Mouse (Mus musculus): ENCODE data around the gene Ttll5. TPM values are rescaled to one million over a fixed set of nuclear protein-coding genes. Genes with fewer than 3 reads are reported as not detected.

Ttll5 gene
- total RNA-seq, 1 experiment from 2014 or later: 23.3 TPM

DNA sequence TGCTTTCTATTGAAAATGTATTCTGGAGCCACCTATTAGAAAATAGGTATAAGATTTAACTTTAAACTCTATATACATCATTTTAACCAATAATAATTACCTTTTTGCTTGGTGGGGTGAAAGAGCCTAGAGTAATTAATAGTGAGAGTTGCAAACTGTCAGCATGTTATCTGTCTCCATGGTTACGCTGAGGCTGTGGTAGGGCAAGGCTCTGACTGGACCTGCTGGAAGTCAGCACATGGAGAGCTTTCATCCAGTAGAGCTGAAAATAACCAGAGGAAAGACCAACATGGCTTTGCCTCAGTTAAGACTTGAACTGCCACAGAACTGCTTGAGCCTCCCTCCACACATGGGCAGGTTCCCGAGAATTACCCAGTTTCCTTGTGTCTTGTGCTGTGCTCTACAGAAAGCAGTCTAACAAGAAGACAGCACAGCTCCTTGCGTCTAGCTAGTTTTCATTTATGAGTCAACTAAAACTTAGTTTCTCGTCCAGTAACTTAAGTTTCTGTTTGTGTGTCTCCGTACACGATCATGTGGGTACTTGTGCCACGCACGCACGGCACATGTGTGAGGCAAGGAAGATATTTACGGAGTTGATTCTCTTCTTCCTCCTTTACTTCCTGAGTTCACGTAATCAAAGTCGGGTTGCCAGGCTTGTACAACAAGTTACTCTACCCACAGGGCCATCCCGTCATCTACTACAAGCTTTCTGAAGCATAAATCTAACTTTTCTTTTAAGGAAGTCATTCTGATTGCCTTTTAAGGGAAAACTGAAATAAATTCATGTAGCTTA is 88.4 kb downstream of the Ttll5 start:
- ATAC-seq (replicated peaks; ENCODE audit: low read depth, poor library complexity, severe bottlenecking): peak; percentile 76

DNA sequence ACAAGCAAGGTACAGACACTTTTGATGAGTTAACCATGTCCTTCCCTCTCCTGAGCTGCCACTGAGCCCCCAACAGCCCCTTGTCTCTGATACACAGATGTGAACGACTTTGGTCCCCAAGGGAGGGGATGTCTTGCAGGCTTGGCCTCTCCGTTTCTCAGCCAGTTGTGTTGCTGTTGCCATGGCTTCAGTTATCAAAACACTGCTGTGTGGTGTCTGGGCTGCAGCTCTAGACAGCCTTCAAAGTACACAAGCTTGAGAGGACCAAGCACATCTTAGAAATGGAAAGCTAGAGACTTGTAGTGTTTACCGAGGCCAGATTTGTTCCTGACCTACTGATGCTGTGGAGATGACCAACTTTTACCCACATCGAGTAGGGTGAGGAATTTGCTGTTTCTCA is 102.4 kb downstream of the Ttll5 start:
- ATAC-seq (replicated peaks; ENCODE audit: low read depth, poor library complexity, severe bottlenecking): no peak

DNA sequence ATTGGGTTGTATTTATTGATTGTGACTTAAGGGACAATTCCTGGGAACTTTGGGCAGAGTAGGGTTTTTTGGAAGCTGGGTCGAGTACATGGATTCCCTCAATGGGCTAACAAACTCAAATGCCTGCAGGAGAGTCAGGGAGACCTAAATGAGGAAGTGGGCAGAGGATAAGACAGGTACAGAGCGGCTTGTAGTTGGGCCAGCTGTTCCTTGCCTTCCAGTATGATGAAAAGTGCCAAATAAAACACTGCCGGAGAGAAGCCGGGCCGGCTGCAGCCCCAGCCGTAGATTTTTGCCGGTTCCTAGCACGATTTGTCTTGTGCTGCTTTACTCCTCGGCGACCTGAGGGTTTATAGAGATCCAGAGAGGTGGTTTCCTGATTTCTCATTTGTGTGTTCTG is 104.1 kb downstream of the Ttll5 start:
- ATAC-seq (replicated peaks; ENCODE audit: low read depth, poor library complexity, severe bottlenecking): peak; percentile 52; the same call in 1 of the 2 replicates

DNA sequence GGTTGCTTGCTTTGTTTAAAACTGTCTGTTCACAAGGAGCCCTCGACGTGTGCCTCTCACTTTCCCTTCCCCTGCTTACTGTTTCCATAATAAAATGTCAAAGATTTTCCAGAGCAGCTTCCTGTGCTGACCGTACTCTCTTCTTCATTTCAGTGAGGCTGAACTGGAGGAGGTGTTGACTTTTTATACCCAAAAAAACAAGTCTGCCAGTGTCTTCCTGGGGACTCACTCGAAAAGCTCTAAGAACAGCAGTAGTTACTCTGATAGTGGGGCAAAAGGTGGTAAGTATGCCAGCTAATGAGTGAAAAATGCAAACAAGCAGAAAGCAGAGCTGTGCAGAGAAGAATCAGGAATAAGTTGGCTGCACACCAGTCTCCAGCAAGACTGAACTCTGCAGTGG is 105.3 kb downstream of the Ttll5 start:
- ATAC-seq (replicated peaks; ENCODE audit: low read depth, poor library complexity, severe bottlenecking): no peak

DNA sequence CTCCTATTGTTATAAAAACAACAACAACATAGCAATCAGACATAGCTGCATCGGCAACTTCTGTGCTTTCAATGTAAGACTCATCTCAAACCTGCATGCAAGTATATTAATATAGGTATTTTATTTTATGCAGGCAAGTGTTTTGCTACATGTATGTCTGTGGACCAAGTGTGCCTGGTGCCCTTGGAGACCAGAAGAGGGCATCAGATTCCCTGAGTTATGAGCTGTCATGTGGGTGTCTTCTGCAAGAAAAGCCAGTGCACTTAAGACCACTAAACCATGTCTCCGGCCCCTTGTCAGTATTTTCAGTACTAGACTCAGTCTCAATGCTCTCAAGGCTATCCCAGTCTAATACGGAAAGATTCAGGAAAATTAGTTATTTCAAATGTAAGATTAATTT is 106.3 kb downstream of the Ttll5 start:
- no peak for ATAC-seq (replicated peaks; ENCODE audit: low read depth, poor library complexity, severe bottlenecking)

DNA sequence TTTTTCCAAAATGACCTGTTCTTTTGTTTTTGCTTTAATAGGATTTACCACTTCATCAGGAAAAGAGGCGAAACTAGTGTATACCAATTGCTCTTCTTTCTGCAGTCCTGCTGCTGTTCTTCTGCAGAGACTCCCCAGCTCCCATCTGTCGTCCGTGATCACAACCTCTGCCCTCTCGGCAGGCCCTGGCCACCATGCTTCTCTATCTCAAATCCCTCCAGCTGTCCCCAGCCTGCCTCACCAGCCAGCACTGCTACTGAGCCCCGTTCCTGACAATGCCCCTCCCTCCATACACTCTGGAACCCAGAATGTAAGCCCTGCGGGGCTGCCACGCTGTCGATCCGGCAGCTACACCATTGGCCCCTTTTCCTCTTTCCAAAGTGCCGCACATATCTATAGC is 108.8 kb downstream of the Ttll5 start:
- ATAC-seq (replicated peaks; ENCODE audit: low read depth, poor library complexity, severe bottlenecking): no peak

DNA sequence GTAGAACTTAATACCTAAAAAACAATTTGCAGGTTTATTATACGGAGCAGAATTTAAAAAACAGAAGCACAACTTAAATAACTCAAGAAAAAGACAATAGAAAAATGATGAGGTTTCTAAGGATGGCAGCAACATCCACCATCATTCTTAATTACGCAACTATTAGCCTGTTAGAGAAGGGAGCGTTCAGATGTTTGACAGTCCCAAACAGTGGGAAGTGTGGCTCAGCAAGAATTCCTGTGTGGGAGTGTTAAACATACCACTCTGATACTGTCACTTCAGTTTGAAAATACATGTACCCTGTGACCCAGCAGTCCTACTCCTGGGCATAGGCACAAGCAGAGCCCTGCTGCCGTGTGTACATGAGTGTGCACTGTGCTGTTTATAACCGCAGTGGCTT is 112.9 kb downstream of the Ttll5 start:
- no peak for ATAC-seq (replicated peaks; ENCODE audit: low read depth, poor library complexity, severe bottlenecking)

DNA sequence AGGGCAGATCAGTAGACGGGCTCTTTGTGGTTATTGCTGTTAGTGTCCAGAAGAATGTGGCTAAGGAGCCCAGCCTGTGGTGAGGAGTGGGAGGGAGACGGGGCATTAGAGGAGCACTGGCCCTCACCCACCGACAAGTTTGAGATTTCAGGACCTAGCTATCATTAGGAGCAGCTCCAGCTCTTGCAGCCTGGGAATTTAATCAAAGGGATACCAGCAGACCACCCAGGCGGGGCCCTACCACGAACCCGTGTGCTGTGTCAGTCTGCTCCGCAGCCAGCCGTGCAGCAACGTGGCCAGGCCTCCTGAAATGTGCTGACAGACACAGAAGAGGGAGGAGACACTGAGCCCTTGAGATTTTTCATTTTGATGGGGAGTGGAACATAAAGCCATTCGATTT is 119.0 kb downstream of the Ttll5 start:
- peak; percentile 24 for ATAC-seq (replicated peaks; ENCODE audit: low read depth, poor library complexity, severe bottlenecking)

DNA sequence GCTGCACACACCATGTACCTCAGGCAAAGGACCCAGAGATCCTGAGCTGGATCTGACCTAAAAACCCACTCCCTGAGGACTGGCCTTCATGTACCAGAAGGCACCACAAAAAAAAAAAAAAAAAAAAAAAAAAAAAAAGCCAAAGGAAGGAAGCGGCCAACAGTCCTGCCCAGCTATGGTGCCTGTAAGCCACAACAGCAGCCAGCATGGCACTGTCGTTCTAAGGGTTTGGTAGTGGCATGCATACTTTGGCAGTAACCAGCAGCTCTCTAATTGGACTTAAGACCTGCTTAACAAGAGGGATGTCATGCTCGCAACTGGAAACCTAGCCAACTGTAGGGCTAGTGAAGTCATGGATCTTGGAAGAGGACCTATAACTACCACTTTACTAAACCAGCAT is 120.0 kb downstream of the Ttll5 start:
- ATAC-seq (replicated peaks; ENCODE audit: low read depth, poor library complexity, severe bottlenecking): peak; percentile 43

DNA sequence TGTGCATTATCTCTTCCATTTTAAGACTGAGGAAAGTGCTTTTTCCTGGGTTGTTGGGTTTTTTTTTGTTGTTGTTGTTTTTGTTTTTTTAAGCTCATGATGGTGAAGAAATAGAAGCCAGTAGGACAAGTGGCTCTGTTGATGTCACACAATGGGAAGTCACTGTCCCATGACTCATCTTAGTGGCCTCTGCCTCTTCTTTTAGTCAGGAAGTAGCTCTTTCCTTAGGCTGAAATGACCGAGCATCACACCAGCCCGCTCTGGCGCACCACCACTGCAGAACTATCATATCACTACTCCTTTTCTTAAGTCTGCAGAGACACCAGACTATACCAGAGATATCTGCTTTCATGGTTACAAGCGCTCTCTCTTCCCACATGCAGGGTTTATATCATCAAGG is 122.7 kb downstream of the Ttll5 start:
- ATAC-seq (replicated peaks; ENCODE audit: low read depth, poor library complexity, severe bottlenecking): no peak

DNA sequence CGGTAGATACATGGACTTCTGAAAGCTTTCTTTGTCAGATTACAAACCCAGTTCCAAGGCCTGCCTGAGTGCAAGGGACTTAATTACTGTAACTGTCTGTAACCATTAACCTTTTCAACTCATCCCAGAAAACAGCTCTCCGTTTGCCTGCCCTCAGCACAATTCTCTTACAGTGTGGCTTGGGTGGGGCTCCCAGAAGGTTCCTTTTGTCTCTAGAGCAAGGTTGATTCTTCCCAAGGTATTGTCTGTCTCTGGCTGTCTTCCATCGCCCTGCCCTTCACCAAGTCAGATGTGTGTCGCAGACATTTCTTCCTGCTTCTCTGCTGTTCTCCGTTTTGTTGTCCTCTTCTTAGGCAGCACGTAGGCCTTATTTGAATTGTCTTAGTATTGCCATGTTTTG is 125.2 kb downstream of the Ttll5 start:
- no peak for ATAC-seq (replicated peaks; ENCODE audit: low read depth, poor library complexity, severe bottlenecking)

DNA sequence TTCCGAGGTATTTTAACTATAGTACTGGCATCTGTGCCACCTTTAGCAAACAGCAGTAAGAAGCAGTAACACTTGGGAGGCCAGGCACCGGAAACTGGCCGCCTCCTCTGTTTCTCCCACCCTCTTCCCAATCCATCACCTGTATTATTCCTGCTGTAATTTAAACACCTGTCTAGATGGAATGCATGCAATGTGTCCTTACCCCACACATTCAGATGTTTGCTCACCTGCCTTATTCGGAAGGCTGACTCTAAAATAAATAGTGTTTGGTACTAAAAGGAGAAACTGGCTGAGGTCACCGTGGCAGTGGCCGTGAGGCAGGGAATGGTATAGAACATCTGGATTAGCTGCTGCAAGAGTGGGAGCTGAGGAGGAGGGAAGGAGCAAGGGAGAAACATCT is 125.9 kb downstream of the Ttll5 start:
- no peak for ATAC-seq (replicated peaks; ENCODE audit: low read depth, poor library complexity, severe bottlenecking)

DNA sequence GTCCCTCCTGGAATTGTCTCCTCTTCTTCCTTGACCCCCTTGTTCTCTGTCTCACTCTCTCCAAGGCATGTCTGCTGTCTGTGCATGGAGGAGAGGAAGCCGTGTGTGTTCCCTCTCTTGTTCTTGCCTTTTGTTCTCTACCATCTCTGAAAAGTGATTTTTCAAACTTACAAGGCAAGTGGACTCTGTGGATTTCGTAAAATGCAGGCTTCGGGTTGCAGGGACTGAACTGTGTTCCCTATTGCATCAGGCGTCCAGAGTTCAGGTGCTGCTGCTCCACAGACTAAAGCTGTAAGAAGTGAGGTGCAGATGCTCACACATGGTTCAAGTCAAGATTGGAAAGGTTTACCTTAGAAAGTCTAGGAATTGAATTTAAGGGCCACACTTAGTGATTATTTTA is 126.6 kb downstream of the Ttll5 start:
- ATAC-seq (replicated peaks; ENCODE audit: low read depth, poor library complexity, severe bottlenecking): no peak

DNA sequence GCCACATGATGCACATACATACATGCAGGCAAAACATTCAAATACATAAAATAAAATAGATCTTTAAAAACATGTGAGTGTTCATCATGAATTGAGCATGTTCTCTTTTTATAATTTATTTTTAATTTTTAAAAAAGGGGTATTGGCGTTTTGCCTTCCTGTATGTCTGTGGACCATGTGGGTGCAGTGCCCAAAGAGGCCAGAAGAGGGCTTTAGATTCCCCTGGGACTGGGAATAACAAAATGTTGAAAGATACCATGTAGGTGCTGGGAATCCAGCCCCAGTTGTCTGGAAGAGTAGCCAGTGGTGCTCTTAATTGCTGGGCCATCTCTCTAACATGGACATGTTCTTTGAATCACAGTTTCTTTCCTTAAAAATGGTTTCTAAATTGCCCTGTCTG is 127.4 kb downstream of the Ttll5 start:
- ATAC-seq (replicated peaks; ENCODE audit: low read depth, poor library complexity, severe bottlenecking): no peak

DNA sequence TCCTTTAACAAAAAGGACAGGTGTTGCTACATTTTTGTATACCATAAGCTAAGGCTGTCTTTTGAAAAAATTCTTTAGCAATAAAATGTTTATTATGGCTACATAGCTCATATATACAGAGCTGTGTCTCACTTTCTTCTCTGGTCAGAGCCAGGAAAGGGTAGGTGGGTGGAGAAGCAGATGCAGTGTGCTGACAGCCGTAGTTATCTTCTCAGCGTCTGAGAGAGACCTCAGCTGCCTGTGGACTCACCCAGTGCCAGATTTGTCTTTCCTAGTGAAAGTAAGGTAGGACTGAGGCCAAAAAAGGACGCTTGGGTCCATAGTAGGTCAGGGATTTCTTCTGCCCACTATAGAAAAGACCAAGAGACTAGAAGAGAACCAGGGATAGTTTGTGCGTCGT is 127.9 kb downstream of the Ttll5 start:
- no peak for ATAC-seq (replicated peaks; ENCODE audit: low read depth, poor library complexity, severe bottlenecking)

DNA sequence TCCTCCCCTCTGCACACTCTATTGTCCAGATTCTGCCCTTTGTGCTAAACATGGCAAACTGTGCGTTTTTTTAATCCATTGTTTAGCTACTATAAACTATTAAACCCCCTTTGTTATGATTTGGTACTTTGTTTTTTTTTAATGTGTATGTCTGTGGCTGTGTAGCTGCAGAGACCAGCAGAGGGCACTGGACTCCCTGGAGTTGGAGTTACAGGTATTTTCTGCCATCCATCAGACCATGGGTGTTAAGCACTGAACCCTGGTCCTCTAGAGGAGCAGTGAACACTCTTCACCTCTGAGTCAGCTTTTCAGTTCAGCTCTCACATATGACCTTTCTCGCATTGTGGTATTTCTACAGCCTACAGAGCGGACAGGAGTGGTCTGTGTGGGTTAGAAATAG is 129.7 kb downstream of the Ttll5 start:
- ATAC-seq (replicated peaks; ENCODE audit: low read depth, poor library complexity, severe bottlenecking): no peak

DNA sequence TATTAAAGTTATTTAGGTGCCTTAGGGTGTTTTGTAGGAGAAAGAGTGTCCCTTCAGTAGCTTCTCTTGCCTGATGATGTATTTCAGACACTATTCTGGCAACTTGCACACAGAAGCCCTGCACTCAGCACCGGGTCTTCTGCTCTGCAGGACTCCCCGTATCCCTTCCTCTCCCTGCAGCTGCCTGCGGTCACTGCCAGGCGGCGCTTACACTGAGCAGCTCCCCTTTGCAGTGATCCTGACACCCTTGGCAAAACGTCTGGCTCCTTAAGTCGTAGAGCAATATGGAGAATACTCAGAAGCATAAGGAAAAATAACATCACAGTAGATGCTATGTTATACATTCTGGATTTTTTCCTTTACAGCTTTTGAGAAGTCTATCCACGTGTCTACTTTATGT is 130.6 kb downstream of the Ttll5 start:
- ATAC-seq (replicated peaks; ENCODE audit: low read depth, poor library complexity, severe bottlenecking): no peak

DNA sequence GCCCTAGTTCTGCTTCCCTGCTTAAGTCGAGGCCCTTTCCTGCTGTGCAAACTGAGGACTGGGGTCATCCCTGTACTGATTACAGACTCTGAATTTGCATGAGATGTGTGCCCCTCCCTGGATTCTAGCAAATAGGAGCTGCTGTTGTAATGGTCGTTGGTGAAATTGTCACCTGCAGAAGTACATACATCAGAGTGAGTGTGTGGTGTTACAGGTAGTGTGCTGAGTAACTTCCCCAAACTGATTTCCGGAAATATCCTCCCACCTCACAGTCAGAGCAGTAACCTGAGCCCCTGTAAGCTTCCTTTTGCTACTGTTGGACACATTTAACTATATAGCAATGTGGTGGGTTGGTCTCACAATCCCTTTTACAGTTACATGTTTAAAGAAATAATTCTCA is 131.2 kb downstream of the Ttll5 start:
- no peak for ATAC-seq (replicated peaks; ENCODE audit: low read depth, poor library complexity, severe bottlenecking)

DNA sequence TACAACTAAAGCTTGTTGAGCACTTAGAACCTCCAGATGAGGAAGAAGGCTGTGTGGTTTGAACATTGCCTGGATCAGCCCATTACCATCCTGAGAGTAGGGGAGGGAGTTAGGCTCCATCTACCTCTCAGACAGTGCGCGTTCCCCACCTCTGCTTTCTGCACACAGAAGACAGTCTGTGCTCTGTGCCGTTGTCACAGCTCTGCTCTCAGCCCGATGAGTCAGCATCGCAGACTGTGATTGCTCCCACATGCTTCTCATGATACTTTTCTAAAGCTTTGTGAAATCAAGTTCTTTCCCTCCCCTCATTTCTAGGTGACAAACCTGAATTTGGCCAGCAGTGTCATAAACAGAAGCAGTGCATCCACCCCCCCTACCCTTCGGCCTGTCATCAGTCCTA is 131.8 kb downstream of the Ttll5 start:
- ATAC-seq (replicated peaks; ENCODE audit: low read depth, poor library complexity, severe bottlenecking): no peak

DNA sequence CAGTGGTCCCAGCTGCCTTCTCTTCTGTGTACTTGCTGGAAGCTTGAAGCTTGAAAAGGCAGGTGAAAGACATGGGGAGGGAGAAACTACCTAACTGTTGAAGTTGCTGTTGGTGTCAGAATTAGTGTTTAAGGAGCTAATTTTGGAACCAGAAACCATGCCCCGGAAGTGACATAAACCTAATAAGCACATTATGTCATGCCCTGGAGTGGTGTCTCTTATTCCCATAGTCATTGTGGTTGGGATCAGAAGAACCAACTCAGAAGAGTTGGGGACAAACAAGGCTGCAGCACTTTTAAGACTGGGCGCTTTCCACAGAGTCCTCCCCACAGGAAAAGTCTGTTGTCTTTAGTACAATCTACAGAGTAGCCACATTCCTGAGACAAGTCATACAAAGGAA is 134.0 kb downstream of the Ttll5 start:
- ATAC-seq (replicated peaks; ENCODE audit: low read depth, poor library complexity, severe bottlenecking): peak; percentile 82

DNA sequence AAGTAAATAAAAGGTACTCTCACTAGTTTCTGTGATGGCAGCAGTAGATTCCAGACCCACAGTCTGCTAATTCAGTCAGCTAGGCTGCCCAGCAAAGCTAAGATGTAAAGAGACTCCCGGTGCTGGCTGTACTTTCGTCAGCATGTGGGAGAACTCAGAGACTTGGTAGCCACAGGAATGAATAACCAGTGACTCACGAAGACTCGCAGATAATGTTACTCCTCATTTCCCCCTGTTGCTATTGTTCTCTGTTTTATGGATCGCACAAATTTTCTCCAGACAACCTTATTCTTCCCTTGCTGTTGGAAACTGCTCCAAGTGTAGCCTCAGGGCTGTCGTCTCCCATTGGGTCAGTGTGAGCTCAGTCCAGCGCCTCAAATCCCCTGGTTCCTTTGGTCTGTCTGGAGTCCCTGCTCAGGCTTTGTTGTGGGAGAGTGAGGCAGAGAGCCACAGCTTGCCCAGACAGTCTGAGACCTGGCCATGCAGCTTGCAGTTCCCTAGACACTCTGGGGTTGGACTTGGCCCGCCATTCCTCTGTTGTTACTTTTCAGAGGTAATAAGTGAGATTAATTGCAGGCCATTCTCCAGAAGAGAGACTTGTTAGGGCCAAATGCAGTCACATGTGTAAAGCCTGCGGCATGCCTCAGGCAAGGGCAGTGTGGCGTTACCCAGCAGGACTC is 135.5 kb downstream of the Ttll5 start:
- ATAC-seq (replicated peaks; ENCODE audit: low read depth, poor library complexity, severe bottlenecking): no peak

DNA sequence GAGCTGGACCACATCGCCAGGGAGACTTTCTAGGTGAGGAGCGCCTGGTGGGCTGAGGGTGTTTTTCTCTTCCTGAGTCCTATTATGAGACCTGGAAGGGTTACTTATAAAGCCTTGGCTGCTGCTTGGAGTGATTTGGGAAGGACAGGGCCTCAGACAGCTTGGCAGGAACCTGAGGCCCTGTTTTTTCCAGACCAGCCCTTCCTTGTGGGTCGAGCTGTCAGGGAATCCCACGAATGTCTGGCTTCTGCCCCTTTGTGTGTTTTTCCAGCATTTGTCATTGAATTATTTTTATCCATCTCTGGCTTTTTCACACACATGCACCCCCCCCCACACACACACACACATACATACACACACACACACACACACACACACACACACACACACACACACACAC is 136.2 kb downstream of the Ttll5 start:
- no peak for ATAC-seq (replicated peaks; ENCODE audit: low read depth, poor library complexity, severe bottlenecking)
